Comparison of ENCODE assay signal across 26 mouse cellular contexts in genomic region chr19:48881526-48882195, GRCm38 (mm10).
DNase-seq lines count a peak whose midpoint lies in the region; ATAC-seq lines count a peak whose summit lies in the region.
"Had no signal": no experiment of that assay in that cellular context is flagged by ENCODE, and none has a peak within 500 bp of the region (broad histone marks: within the 10 kb centered on the region; RNA-seq: fewer than 3 reads in every experiment).

No protein-coding gene starts in this region.

- no peaks in the 10 kb centered on the region for H3K9me3 ChIP-seq in kidney, embryonic 15.5 days (replicated peaks)
- no peaks in the 10 kb centered on the region for H3K9me3 ChIP-seq in heart, embryonic 12.5 days (replicated peaks)
- H3K9me3 ChIP-seq: embryonic facial prominence, embryonic 15.5 days; forebrain, embryonic 13.5 days; heart, embryonic 15.5 days; limb, embryonic 12.5 days; liver, embryonic 12.5 days; midbrain, embryonic 12.5 days had no signal

- H3K27me3 ChIP-seq in kidney, embryonic 15.5 days, result no peaks in the 10 kb centered on the region
- H3K27me3 ChIP-seq in heart, embryonic 12.5 days (replicated peaks), result no peaks in the 10 kb centered on the region
- H3K27me3 ChIP-seq: CH12.LX; embryonic facial prominence, embryonic 15.5 days; forebrain, embryonic 13.5 days; heart, embryonic 15.5 days; limb, embryonic 12.5 days; liver, embryonic 12.5 days; midbrain, embryonic 12.5 days had no signal

- H3K4me3 ChIP-seq in kidney, embryonic 15.5 days (replicated peaks), result no peak overlapping the region
- no peak overlapping the region for H3K4me3 ChIP-seq in heart, embryonic 12.5 days
- H3K4me3 ChIP-seq: embryonic facial prominence, embryonic 15.5 days; forebrain, embryonic 13.5 days; heart, embryonic 15.5 days; limb, embryonic 12.5 days; liver, embryonic 12.5 days; midbrain, embryonic 12.5 days; myocyte had no signal

- intact Hi-C loops in left cerebral cortex, postnatal 4 days (cut with DNase I), result no loop called here

- H3K27ac ChIP-seq in kidney, embryonic 15.5 days, result no peak overlapping the region
- no peak overlapping the region for H3K27ac ChIP-seq in heart, embryonic 12.5 days (ENCODE audit: poor library complexity, severe bottlenecking)
- H3K27ac ChIP-seq: embryonic facial prominence, embryonic 15.5 days; forebrain, embryonic 13.5 days; heart, embryonic 15.5 days; limb, embryonic 12.5 days; liver, embryonic 12.5 days; midbrain, embryonic 12.5 days had no signal

- peak; percentile 67; the same call in 1 of the 2 replicates for ATAC-seq in kidney, embryonic 15.5 days (replicated peaks; ENCODE audit: low FRiP score)
- ATAC-seq in heart, embryonic 12.5 days (ENCODE audit: insufficient number of reproducible peaks, low FRiP score), result no peak
- ATAC-seq in activated CD4-positive, CD25-positive, alpha-beta regulatory T cell, adult 4 months, result no peak
- ATAC-seq: forebrain, embryonic 13.5 days; hindbrain, embryonic 16.5 days; intestine, embryonic 16.5 days; liver, embryonic 12.5 days; liver, postnatal 0 days had no signal

- DNase-seq in embryo, embryonic 10.5 days (ENCODE audit: low spot score), result peak; percentile 4
- no peak for DNase-seq in embryo, embryonic 9.5 days (ENCODE audit: extremely low spot score)
- peak; percentile 30 for DNase-seq in kidney, adult 18-20 months
- peak; percentile 19 to 48 for DNase-seq in kidney, postnatal 25 days
- DNase-seq in left cerebral cortex, postnatal 4 days, result no peak
- DNase-seq: adrenal gland, adult 8-10 months; cerebellum, adult 2 months; cerebellum, postnatal 14 days; gastrocnemius, postnatal 14 days; layer of hippocampus, adult 9-11 months; liver, postnatal 0 days; lung, postnatal 36 days; thymus, postnatal 14 days had no signal

- no peak overlapping the region for H3K4me2 ChIP-seq in kidney, embryonic 15.5 days
- no peak overlapping the region for H3K4me2 ChIP-seq in heart, embryonic 12.5 days
- H3K4me2 ChIP-seq: embryonic facial prominence, embryonic 15.5 days; forebrain, embryonic 13.5 days; heart, embryonic 15.5 days; limb, embryonic 12.5 days; liver, embryonic 12.5 days; midbrain, embryonic 12.5 days had no signal

- no peak overlapping the region for H3K9ac ChIP-seq in kidney, embryonic 15.5 days
- H3K9ac ChIP-seq in heart, embryonic 12.5 days, result no peak overlapping the region
- H3K9ac ChIP-seq: embryonic facial prominence, embryonic 15.5 days; forebrain, embryonic 13.5 days; heart, embryonic 15.5 days; limb, embryonic 12.5 days; liver, embryonic 12.5 days; liver, postnatal 0 days; midbrain, embryonic 12.5 days had no signal

- H3K36me3 ChIP-seq in kidney, embryonic 15.5 days, result no peaks in the 10 kb centered on the region
- no peaks in the 10 kb centered on the region for H3K36me3 ChIP-seq in heart, embryonic 12.5 days
- H3K36me3 ChIP-seq: embryonic facial prominence, embryonic 15.5 days; heart, embryonic 15.5 days; limb, embryonic 12.5 days; liver, embryonic 12.5 days; midbrain, embryonic 12.5 days had no signal

- 17% methylated on average over 3 of the region's 3 CpGs for WGBS in kidney, embryonic 15.5 days
- WGBS in heart, embryonic 12.5 days, result 65% methylated on average over 3 of the region's 3 CpGs

- no peaks in the 10 kb centered on the region for H3K4me1 ChIP-seq in kidney, embryonic 15.5 days
- no peaks in the 10 kb centered on the region for H3K4me1 ChIP-seq in heart, embryonic 12.5 days (replicated peaks)
- H3K4me1 ChIP-seq: embryonic facial prominence, embryonic 15.5 days; forebrain, embryonic 13.5 days; heart, embryonic 15.5 days; limb, embryonic 12.5 days; liver, embryonic 12.5 days; midbrain, embryonic 12.5 days had no signal

Comparison
In these comparisons a context has a peak if more than half of its experiments do, and no peak if none do; other contexts are left out.
1. DNase-seq: peak in embryo, embryonic 10.5 days (single experiment), kidney, adult 18-20 months (single experiment) and kidney, postnatal 25 days (2 of 2); none in embryo, embryonic 9.5 days (single experiment) and left cerebral cortex, postnatal 4 days (single experiment).